Comparison of ENCODE assay signal across 8 mouse cellular contexts in the genomic region with DNA sequence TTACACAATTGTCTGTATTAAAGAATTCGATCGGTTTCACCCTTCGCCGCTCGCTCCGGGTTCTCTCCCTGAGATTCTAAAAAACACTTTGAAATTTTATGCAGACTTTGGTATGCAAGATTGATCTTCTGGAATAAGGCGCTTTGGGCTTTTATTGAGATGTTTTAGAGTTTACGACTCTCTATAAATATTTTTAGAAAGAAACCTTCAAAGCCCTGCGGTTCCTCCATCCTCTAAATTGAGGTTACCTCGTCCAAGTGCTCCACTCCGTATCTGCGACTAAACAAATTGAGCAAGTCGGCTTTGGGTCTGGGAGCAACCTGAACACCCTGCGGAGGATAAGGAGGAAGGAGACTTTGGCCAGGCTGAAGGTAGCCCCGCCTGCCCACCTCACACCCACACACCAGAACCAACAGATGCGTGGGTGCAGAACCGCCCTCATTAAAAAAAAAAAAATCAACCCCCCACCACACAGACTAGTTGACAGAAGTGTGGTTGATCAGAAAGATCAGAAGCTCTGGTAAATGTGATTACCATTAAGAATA. TPM values are rescaled to one million over a fixed set of nuclear protein-coding genes. Genes with fewer than 3 reads are reported as not detected.
A peak's percentile ranks its signal among the peaks of the same experiment; 100 is the strongest.
DNase-seq lines count a peak whose midpoint lies in the region; ATAC-seq and TF ChIP-seq lines count a peak whose summit lies in the region.

No protein-coding gene starts in this region.

- H3K36me3 ChIP-seq in erythroblast, embryonic 14.5 days (ENCODE audit: control insufficient read depth) = no peaks in the 10 kb centered on the region
- no peaks in the 10 kb centered on the region for H3K36me3 ChIP-seq in ES-Bruce4 (ENCODE audit: control insufficient read depth, insufficient read depth, low read length, poor library complexity, severe bottlenecking)
- no peaks in the 10 kb centered on the region for H3K36me3 ChIP-seq in hindbrain, embryonic 12.5 days
- no peaks in the 10 kb centered on the region for H3K36me3 ChIP-seq in limb, embryonic 15.5 days

- peaks cover 55% of the 10 kb centered on the region for H3K27me3 ChIP-seq in erythroblast, embryonic 14.5 days (ENCODE audit: control insufficient read depth)
- no peaks in the 10 kb centered on the region for H3K27me3 ChIP-seq in ES-Bruce4 (ENCODE audit: control insufficient read depth, insufficient read depth, low read length, poor library complexity, severe bottlenecking)
- H3K27me3 ChIP-seq in hindbrain, embryonic 12.5 days = peaks cover 27% of the 10 kb centered on the region
- peaks cover 37% of the 10 kb centered on the region for H3K27me3 ChIP-seq in limb, embryonic 15.5 days

- no peak for TF ChIP-seq POLR2A in ES-Bruce4 (IDR thresholded peaks at IDR 0.05; ENCODE audit: insufficient read depth, low read length)

- WGBS in hindbrain, embryonic 12.5 days = 4% methylated on average over 17 of the region's 17 CpGs
- WGBS in limb, embryonic 15.5 days = 1% methylated on average over 17 of the region's 17 CpGs

- peak overlapping the region; percentile 32 for H3K9ac ChIP-seq in ES-Bruce4 (ENCODE audit: low read depth, poor library complexity, severe bottlenecking)
- no peak overlapping the region for H3K9ac ChIP-seq in hindbrain, embryonic 12.5 days
- no peak overlapping the region for H3K9ac ChIP-seq in limb, embryonic 15.5 days

- peaks cover 10% of the 10 kb centered on the region for H3K4me1 ChIP-seq in erythroblast, embryonic 14.5 days (ENCODE audit: control insufficient read depth)
- H3K4me1 ChIP-seq in ES-Bruce4 (ENCODE audit: control insufficient read depth, insufficient read depth, low read length) = peaks cover 5% of the 10 kb centered on the region
- H3K4me1 ChIP-seq in hindbrain, embryonic 12.5 days = 0 out of 2 replicates have a peak, but pooled peaks cover 6% of the 10 kb centered on the region
- peaks cover 12% of the 10 kb centered on the region for H3K4me1 ChIP-seq in limb, embryonic 15.5 days

- no peak overlapping the region for H3K27ac ChIP-seq in ES-Bruce4 (ENCODE audit: insufficient read depth, low read length)
- H3K27ac ChIP-seq in hindbrain, embryonic 12.5 days = no peak overlapping the region
- no peak overlapping the region for H3K27ac ChIP-seq in limb, embryonic 15.5 days

- no peak for ATAC-seq in erythroblast, adult 5-6 weeks (replicated peaks; ENCODE audit: low FRiP score, poor library complexity, severe bottlenecking)
- no peak for ATAC-seq in hindbrain, embryonic 12.5 days (ENCODE audit: low FRiP score)
- no peak for ATAC-seq in limb, embryonic 15.5 days (ENCODE audit: insufficient number of reproducible peaks, low FRiP score, low TSS enrichment, low read depth)

- H3K4me2 ChIP-seq in hindbrain, embryonic 12.5 days (replicated peaks) = peak overlapping the region; percentile 99
- peak overlapping the region; percentile 99 for H3K4me2 ChIP-seq in limb, embryonic 15.5 days

- TF ChIP-seq CTCF in ES-Bruce4 (IDR thresholded peaks at IDR 0.05; ENCODE audit: low read depth, low read length) = no peak

- TF ChIP-seq EP300 in ES-Bruce4 (IDR thresholded peaks at IDR 0.05; ENCODE audit: insufficient read depth, low read depth, low read length) = no peak

- peak; percentile 43 for DNase-seq in yolk sac, embryonic 10.5 days (ENCODE audit: low spot score)
- DNase-seq in gastrocnemius, postnatal 4 days (ENCODE audit: low spot score in 2 of 2) = no peak
- DNase-seq in gastrocnemius, adult 18-20 months (ENCODE audit: low spot score) = no peak

- peaks cover 3% of the 10 kb centered on the region; the same call in 1 of the 2 replicates for H3K9me3 ChIP-seq in erythroblast, embryonic 14.5 days (ENCODE audit: control insufficient read depth, low read length)
- no peaks in the 10 kb centered on the region for H3K9me3 ChIP-seq in ES-Bruce4 (replicated peaks; ENCODE audit: control insufficient read depth, insufficient read depth, low read length, poor library complexity, severe bottlenecking)
- no peaks in the 10 kb centered on the region for H3K9me3 ChIP-seq in hindbrain, embryonic 12.5 days (replicated peaks)
- H3K9me3 ChIP-seq in limb, embryonic 15.5 days = no peaks in the 10 kb centered on the region

- peak overlapping the region; percentile 66 for H3K4me3 ChIP-seq in erythroblast, embryonic 14.5 days (replicated peaks)
- peak overlapping the region; percentile 82 for H3K4me3 ChIP-seq in ES-Bruce4 (ENCODE audit: low read depth, low read length)
- H3K4me3 ChIP-seq in hindbrain, embryonic 12.5 days = peak overlapping the region; percentile 66
- H3K4me3 ChIP-seq in limb, embryonic 15.5 days = peak overlapping the region; percentile 59

RNA-seq across cellular contexts. Expression of a gene that starts 0.7 kb away (rescaled TPM):
- polyA plus RNA-seq in erythroblast, embryonic 14.5 days (2012) = not detected in 2 replicates
- total RNA-seq in erythroblast, adult 5-6 weeks (2015; ENCODE audit: low replicate concordance) = not detected in 2 replicates
- 0.09 TPM in 1 of 2 replicates, not detected in the other for total RNA-seq in erythroblast, adult 5-6 weeks (2017; ENCODE audit: low replicate concordance)
- 55.2 and 61.1 TPM in 2 replicates for polyA plus RNA-seq in ES-Bruce4 (2011; ENCODE audit: insufficient read depth, insufficient read length, low read depth, missing spikeins)
- 2.7 and 3.7 TPM in 2 replicates for polyA plus RNA-seq in hindbrain, embryonic 12.5 days (2016; fragmentation: Nextera tagmentation; extraction: Ambion mirVana)
- 1.7 and 2.2 TPM in 2 replicates for polyA plus RNA-seq in limb, embryonic 15.5 days (2015; fragmentation: Nextera tagmentation; extraction: Ambion mirVana)
- 1 to 10 TPM; 1.2 to 1.3 TPM for total RNA-seq in gastrocnemius, postnatal 4 days (2021)
- 1 to 10 TPM; 3.6 to 5.7 TPM for total RNA-seq in gastrocnemius, adult 18-20 months (2021)

Comparison
In these comparisons a context has a peak if more than half of its experiments do, and no peak if none do; other contexts are left out.
1. RNA of a gene that starts 0.7 kb away (polyA plus RNA-seq): 55.2 to 61.1 TPM in ES-Bruce4; 2.7 to 3.7 TPM in hindbrain, embryonic 12.5 days, 1.7 to 2.2 TPM in limb, embryonic 15.5 days and not detected in erythroblast, embryonic 14.5 days; every median in the first group is over 10 times any median in the second.
2. Peak in every context shown above with its lines, with median percentiles within 50 percentile points of each other: H3K4me3 ChIP-seq.